Mouse (Mus musculus): Measurements from ENCODE around the gene Ccdc124.

- TF ChIP-seq CTCF (IDR thresholded peaks at IDR 0.05; ENCODE audit: borderline replicate concordance, extremely low read depth, insufficient read depth, insufficient read length): no peak
- no peak for TF ChIP-seq POLR2A (IDR thresholded peaks at IDR 0.05; ENCODE audit: borderline replicate concordance, extremely low read depth, insufficient read depth, insufficient read length, poor library complexity, severe bottlenecking)
Measured at GRCm38 (mm10) chr8:70905463-70905830, 31.7 kb upstream of the Ccdc124 start.
